Mouse (Mus musculus): ENCODE data around the gene Wdfy3. TPM values are rescaled to one million over a fixed set of nuclear protein-coding genes. Genes with fewer than 3 reads are reported as not detected.
"Not testable (repeated sequence)": the region's sequence is repeated elsewhere in the genome, so short reads cannot be mapped to it uniquely, and the experiment has no call there.

Wdfy3 gene
- total RNA-seq, 4 experiments from 2014 or later, result 117 to 149 (median 125) TPM

GRCm38 (mm10) chr5:101837605-101838004 is 232.1 kb downstream of the Wdfy3 start:
- DNase-seq (ENCODE audit: low spot score in 2 of 2), result not testable (repeated sequence)

- no peak for DNase-seq (ENCODE audit: low spot score in 2 of 2)
These were observed 233.5 kb downstream of the Wdfy3 start for GRCm38 (mm10) chr5:101836221-101836620.

DNA sequence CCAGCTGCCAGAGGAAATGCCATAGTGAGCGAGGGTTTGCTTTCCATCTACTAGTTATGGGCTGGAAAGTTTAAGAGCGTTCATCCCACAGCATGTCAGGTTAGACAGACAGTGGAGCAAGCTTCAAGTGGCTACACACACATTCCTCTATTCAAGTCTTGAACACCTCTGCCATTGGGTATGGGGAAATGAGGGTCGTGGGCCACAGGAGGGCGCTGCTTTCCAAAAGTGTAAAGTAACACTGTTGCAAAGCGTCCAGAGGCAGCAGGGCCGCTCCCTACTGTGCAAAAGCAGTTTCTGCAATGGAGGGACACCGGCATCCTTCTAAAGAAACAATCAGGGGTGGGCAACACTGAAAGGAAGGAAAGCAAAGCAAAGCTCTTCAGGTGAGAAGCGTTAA is 235.8 kb downstream of the Wdfy3 start:
- no peak for DNase-seq (ENCODE audit: low spot score in 2 of 2)

- no peak for DNase-seq (ENCODE audit: low spot score in 2 of 2)
These were observed 236.7 kb downstream of the Wdfy3 start for GRCm38 (mm10) chr5:101832991-101833390.

DNA sequence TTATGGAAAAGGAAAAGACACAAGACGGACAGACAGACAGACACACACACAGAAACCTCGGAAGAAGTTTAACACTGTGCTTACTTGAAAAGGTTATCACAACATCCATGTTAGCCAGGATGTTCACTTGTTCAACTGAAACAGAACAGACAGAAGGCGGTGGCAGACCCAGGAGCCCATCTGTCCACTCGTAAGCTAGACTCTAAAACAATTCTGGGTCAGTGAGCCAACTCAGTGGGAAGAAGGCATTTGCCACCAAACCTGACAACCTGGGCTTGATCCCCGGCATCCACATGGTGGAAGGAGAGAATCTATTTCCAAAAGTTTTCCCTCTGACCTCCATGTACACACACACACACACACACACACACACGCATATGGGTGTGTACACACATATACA is 237.7 kb downstream of the Wdfy3 start:
- DNase-seq (ENCODE audit: low spot score in 2 of 2), result no peak

- DNase-seq (ENCODE audit: low spot score in 2 of 2), result no peak
These were observed 239.5 kb downstream of the Wdfy3 start for GRCm38 (mm10) chr5:101830180-101830579.

GRCm38 (mm10) chr5:101828932-101829331 is 240.8 kb downstream of the Wdfy3 start:
- DNase-seq (ENCODE audit: low spot score in 2 of 2), result no peak

GRCm38 (mm10) chr5:101827477-101827876 is 242.2 kb downstream of the Wdfy3 start:
- DNase-seq (ENCODE audit: low spot score in 2 of 2), result no peak

GRCm38 (mm10) chr5:101826531-101826970 is 243.2 kb downstream of the Wdfy3 start:
- DNase-seq (ENCODE audit: low spot score in 2 of 2), result no peak

DNA sequence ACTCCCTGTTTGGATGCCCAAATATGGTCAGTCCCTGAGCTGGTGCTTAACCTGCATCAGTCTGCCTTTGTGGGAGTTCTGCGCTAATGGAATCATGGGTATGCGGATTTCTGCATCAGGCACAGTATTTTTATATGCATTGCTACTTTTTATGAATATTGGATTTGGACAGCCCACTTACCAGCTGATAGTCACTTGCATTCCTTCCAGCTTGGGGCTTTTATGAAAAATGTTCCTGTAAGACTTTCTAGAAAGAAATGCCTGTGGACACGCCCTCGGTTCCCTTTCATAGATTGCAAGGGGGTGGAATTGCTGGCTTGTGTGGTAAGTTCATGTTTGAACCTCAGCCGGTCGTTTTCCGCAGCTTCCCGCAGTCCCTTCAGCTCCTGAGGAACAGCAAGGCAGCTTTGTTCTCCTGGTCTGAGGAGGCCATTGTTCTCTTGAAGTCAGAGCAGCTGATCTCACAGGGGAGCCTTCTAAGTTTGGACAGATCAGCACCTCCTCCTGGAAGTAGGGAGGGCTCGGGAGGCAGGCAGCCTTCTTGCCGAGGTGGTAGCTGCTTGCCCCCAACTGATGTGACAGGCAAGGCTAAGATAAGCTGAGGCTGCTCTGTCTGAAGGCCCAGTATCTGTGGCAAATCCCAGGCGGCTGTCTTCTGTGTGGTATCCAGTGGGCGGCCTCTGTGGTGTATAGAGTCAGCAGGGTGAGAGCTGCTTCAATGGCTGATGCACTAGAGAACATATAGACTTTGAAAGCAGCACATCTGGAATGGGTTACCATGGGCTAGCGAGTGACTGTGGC is 244.4 kb downstream of the Wdfy3 start:
- no peak for DNase-seq (ENCODE audit: low spot score in 2 of 2)

DNA sequence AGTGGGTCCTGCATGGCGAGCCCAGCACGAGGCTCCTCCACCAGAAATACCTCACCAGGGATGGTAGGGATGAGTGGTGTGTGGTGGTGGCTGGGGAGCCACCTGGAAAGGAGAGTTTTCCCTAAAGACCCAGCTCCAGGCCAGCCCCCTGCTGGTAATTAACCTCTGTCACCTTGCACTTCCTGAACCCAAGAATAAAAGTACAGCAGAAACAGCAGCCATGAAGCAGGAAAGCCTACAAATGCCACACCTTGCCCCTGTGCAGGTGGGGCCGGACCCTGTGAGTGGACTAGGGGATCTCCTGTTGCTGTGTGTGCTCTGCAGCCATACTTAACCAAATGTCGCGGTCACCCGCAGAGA is 247.4 kb downstream of the Wdfy3 start:
- DNase-seq (ENCODE audit: low spot score in 2 of 2), result no peak

- no peak for DNase-seq (ENCODE audit: low spot score in 2 of 2)
These were observed 248.0 kb downstream of the Wdfy3 start for GRCm38 (mm10) chr5:101821491-101822310.

DNA sequence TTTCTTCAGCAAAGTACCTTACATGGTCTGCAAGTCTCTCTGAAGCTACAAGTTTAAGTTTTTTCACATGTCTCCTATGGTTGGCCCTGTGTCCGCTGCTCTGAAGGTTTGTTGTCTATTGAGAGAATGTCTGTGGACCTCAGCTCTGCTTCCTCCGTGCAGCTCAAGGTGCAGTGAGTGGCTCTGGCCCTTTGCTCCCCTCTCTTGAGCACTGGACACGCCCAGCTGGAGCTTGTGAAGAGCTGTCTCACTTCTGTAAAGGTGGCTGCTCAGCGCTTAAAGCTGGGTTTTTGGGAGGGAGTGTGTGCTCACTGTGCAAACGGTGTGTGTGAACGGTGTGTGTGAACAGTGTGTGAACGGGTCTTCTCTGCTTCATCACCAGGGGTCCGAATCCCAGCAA is 248.7 kb downstream of the Wdfy3 start:
- no peak for DNase-seq (ENCODE audit: low spot score in 2 of 2)

GRCm38 (mm10) chr5:101819844-101820243 is 249.9 kb downstream of the Wdfy3 start:
- no peak for DNase-seq (ENCODE audit: low spot score in 2 of 2)

- DNase-seq (ENCODE audit: low spot score in 2 of 2), result no peak
These were observed 250.5 kb downstream of the Wdfy3 start for GRCm38 (mm10) chr5:101819216-101819615.

- DNase-seq (ENCODE audit: low spot score in 2 of 2), result no peak
These were observed 252.9 kb downstream of the Wdfy3 start for GRCm38 (mm10) chr5:101816822-101817221.

DNA sequence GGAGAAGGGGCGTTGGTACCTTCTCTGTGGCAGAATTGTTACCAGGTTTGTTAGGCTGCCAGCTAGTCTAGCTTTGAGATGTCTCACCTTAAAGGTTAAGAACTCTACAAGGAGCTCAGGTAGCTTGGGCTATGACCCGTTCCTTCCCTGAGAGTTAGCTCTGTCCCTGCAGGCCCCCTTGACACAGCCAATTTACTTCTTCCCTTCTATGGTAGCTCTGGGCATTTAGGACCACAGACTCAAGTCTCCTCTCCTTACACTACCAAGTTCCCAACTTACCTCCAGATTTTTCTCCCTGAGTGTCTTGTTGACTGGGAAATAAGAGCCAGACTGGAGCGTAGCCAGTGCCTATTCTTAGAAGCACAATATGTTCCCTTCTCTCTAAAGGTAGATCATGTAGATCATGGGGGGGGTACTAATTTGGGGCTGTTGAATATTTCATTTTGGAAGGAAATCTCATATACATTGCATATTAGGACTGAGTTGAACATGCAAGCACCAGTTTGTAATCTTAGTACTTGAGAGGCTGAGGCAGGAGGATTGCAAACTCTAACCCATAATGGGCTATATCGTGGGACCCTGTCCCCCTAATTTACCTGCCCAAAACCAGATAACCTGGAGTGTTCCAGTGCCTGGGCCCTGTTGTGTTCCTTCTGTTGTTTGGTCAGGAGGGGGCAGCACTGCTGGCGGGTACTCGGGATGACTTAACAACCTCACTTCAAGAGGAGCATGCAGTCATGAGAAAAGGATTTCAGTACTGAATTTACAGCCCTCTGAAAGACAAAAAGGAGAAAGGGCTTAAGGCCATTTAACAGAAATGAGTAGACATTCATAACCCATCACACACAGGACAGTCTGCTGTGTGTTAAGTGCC is 258.2 kb downstream of the Wdfy3 start:
- no peak for DNase-seq (ENCODE audit: low spot score in 2 of 2)

DNA sequence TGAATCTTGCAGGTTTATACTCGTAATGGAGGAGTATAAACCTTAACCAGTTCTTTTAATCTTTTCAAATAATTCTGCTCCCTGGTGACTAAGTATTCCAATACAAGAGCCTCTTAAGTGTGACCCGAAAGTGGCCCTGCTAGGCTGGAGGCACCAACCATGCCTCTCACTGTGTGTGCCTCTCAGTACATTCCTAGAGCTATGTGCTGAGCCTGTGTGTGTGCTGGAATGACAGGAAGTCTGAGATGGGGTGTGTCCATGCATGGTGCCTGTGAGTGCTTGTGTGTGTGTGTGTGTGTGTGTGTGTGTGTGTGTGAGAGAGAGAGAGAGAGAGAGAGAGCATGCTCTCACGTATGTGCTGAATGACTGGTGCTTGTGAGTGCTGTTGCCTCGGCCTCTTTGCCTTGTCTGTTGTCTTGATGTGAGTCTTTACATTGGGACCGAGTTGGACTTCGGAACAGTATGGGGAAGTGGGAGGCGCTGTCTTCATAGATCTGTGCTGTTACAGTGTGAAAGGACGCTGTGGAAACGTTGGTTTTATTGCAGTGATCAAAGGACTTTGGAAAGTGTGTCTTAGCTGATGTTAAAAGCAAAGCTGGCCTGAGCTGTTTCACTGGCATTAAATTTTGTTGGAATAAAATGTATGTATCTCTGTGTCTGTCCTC is 267.2 kb downstream of the Wdfy3 start:
- DNase-seq (ENCODE audit: low spot score in 2 of 2), result no peak

DNA sequence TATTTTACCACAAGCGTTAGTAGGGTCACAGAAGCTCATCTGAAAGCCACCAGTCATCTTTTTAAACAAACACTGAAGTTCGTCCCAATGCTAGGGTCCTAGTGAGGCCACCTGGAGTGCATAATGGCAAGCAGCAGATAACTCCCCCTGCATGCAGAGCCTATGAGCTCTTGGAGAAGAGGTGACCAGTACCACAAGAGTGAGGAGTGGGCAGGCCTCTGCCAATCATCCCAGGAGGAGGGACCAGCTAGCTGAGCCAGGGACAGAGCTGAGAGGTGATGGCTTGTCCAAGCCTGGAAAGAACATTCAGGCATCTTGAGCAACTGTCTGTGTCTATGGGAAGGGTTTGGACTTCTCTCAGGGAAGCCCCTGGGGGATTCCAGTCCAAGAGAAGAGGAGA is 267.8 kb downstream of the Wdfy3 start:
- DNase-seq (ENCODE audit: low spot score in 2 of 2), result no peak

- no peak for DNase-seq (ENCODE audit: low spot score in 2 of 2)
These were observed 277.1 kb downstream of the Wdfy3 start for GRCm38 (mm10) chr5:101792665-101793064.

DNA sequence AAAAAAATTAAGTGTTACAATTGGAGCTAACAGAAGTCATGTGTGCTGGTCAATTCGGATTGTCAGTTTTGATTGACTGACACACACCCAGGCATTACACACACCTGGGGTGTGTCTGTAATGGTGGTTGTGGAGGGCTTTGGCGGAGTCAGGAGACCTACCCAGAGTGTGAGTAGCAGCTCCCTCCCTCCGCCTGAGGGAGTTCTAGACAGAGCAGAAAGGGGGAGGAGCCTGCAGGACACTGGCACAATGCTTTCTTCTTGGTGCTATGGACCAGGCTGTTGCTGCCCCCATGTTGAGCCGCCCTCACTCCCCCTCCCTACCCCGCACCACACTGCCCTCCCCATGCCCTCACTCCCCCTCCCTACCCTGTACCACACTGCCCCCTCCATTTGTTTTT is 279.2 kb downstream of the Wdfy3 start:
- no peak for DNase-seq (ENCODE audit: low spot score in 2 of 2)
